Mouse (Mus musculus): ENCODE measurements around the gene Smad3. TPM values are rescaled to one million over a fixed set of nuclear protein-coding genes. Genes with fewer than 3 reads are reported as not detected.

Gene Smad3
- total and polyA plus RNA-seq, 3 experiments = 12.4 to 18.4 (median 13.0) TPM

GRCm38 (mm10) chr9:63722350-63722749 lies 35.4 kb downstream of the Smad3 start:
- Histone ChIP-seq H3K79me2 (replicated peaks; ENCODE audit: control insufficient read depth, insufficient read depth, low read length) (no peaks in the 10 kb centered on the region), H3K9ac (ENCODE audit: low read depth, low read length) (no peak overlapping the region), H3K4me3 (no peak overlapping the region), H3K36me3 (ENCODE audit: control insufficient read depth, insufficient read depth, low read length) (no peaks in the 10 kb centered on the region), H3K27me3 (ENCODE audit: control insufficient read depth, insufficient read depth, low read length) (no peaks in the 10 kb centered on the region), H3K27ac (no peak overlapping the region), H3K4me1 (ENCODE audit: control insufficient read depth, insufficient read depth, low read length) (peaks cover 37% of the 10 kb centered on the region)
- 96% methylated on average over 7 of the region's 7 CpGs for WGBS
- intact Hi-C loops (cut with DNase I) = no loop called here
- TF ChIP-seq EP300 (IDR thresholded peaks at IDR 0.05; ENCODE audit: insufficient read depth, low read depth, low read length) (no peak), POLR2A (IDR thresholded peaks at IDR 0.05; ENCODE audit: insufficient read depth, low read depth, low read length) (no peak), CTCF (IDR thresholded peaks at IDR 0.05) (no peak)
- no peak for DNase-seq

GRCm38 (mm10) chr9:63721573-63722275 lies 36.1 kb downstream of the Smad3 start:
- no peak overlapping the region for H3K9ac ChIP-seq (ENCODE audit: low read depth, low read length)
- intact Hi-C loops (cut with DNase I) = no loop called here

GRCm38 (mm10) chr9:63720715-63721114 lies 37.1 kb downstream of the Smad3 start:
- H3K27ac ChIP-seq = no peak overlapping the region
- H3K79me2 ChIP-seq (replicated peaks; ENCODE audit: control insufficient read depth, insufficient read depth, low read length) = no peaks in the 10 kb centered on the region
- H3K4me1 ChIP-seq (ENCODE audit: control insufficient read depth, insufficient read depth, low read length) = peaks cover 39% of the 10 kb centered on the region
- intact Hi-C loops (cut with DNase I) = no loop called here
- H3K4me3 ChIP-seq = no peak overlapping the region
- DNase-seq = no peak
- H3K9ac ChIP-seq (ENCODE audit: low read depth, low read length) = no peak overlapping the region
- no peaks in the 10 kb centered on the region for H3K27me3 ChIP-seq (ENCODE audit: control insufficient read depth, insufficient read depth, low read length)
- H3K36me3 ChIP-seq (ENCODE audit: control insufficient read depth, insufficient read depth, low read length) = no peaks in the 10 kb centered on the region
- 52% methylated on average over 6 of the region's 6 CpGs for WGBS
- TF ChIP-seq POLR2A (IDR thresholded peaks at IDR 0.05; ENCODE audit: insufficient read depth, low read depth, low read length) (no peak), CTCF (IDR thresholded peaks at IDR 0.05) (no peak), EP300 (IDR thresholded peaks at IDR 0.05; ENCODE audit: insufficient read depth, low read depth, low read length) (no peak)

More at GRCm38 (mm10) chr9:63721573-63722275, 36.1 kb downstream of the Smad3 start:
- peaks cover 40% of the 10 kb centered on the region for H3K4me1 ChIP-seq (ENCODE audit: control insufficient read depth, insufficient read depth, low read length)
- no peaks in the 10 kb centered on the region for H3K79me2 ChIP-seq (replicated peaks; ENCODE audit: control insufficient read depth, insufficient read depth, low read length)
- TF ChIP-seq EP300 (IDR thresholded peaks at IDR 0.05; ENCODE audit: insufficient read depth, low read depth, low read length) (no peak), CTCF (IDR thresholded peaks at IDR 0.05) (no peak), POLR2A (IDR thresholded peaks at IDR 0.05; ENCODE audit: insufficient read depth, low read depth, low read length) (no peak)
- no peak overlapping the region for H3K27ac ChIP-seq
- no peaks in the 10 kb centered on the region for H3K27me3 ChIP-seq (ENCODE audit: control insufficient read depth, insufficient read depth, low read length)
- 65% methylated on average over 9 of the region's 9 CpGs for WGBS
- no peak overlapping the region for H3K4me3 ChIP-seq
- DNase-seq = no peak
- H3K36me3 ChIP-seq (ENCODE audit: control insufficient read depth, insufficient read depth, low read length) = no peaks in the 10 kb centered on the region

- WGBS = 49% methylated on average over 16 of the region's 16 CpGs
- DNase-seq = no peak
- no peak overlapping the region for H3K4me3 ChIP-seq
- no peak overlapping the region for H3K27ac ChIP-seq
- no peaks in the 10 kb centered on the region for H3K79me2 ChIP-seq (replicated peaks; ENCODE audit: control insufficient read depth, insufficient read depth, low read length)
- intact Hi-C loops (cut with DNase I) = no loop called here
- H3K27me3 ChIP-seq (ENCODE audit: control insufficient read depth, insufficient read depth, low read length) = no peaks in the 10 kb centered on the region
- H3K36me3 ChIP-seq (ENCODE audit: control insufficient read depth, insufficient read depth, low read length) = no peaks in the 10 kb centered on the region
- TF ChIP-seq CTCF (IDR thresholded peaks at IDR 0.05) = no peak
- TF ChIP-seq EP300 (IDR thresholded peaks at IDR 0.05; ENCODE audit: insufficient read depth, low read depth, low read length) = no peak
- TF ChIP-seq POLR2A (IDR thresholded peaks at IDR 0.05; ENCODE audit: insufficient read depth, low read depth, low read length) = no peak
- H3K9ac ChIP-seq (ENCODE audit: low read depth, low read length) = no peak overlapping the region
- H3K4me1 ChIP-seq (ENCODE audit: control insufficient read depth, insufficient read depth, low read length) = peaks cover 39% of the 10 kb centered on the region
Measured at GRCm38 (mm10) chr9:63719770-63720440, 37.9 kb downstream of the Smad3 start.

DNA sequence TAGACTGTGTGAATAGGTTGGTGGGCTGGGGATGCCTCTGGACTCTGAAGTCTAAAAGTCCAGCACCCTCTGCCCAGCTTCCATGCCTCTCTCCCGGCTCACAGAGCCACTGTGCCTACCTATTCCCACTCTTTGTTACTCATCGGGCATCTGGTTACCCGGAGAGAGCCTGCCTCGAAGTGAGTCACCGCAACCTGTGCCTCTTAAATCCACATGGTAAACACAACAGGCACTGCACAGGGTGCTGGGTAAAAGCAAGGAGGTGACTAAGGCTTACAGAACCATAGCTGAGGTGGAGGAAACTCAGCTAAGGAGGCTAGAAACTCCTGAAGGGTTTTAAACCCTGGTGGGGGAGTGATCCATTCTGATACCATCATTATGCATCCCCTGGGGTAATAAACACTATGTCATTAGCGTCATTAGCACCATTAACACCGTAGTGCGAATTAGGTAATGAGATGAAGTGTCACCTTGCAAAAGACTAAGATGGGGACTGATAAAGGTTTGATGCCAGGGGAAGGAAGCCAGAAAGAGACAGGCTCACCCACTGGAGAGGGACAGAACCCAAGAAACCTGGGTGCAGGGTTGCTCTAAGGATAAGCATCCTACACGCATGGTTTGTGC lies 38.9 kb downstream of the Smad3 start:
- Histone ChIP-seq H3K27me3 (ENCODE audit: control insufficient read depth, insufficient read depth, low read length) (no peaks in the 10 kb centered on the region), H3K36me3 (ENCODE audit: control insufficient read depth, insufficient read depth, low read length) (no peaks in the 10 kb centered on the region), H3K4me1 (ENCODE audit: control insufficient read depth, insufficient read depth, low read length) (peaks cover 39% of the 10 kb centered on the region), H3K9ac (ENCODE audit: low read depth, low read length) (no peak overlapping the region), H3K4me3 (no peak overlapping the region), H3K27ac (no peak overlapping the region), H3K79me2 (replicated peaks; ENCODE audit: control insufficient read depth, insufficient read depth, low read length) (no peaks in the 10 kb centered on the region)
- intact Hi-C loops (cut with DNase I) = no loop called here
- no peak for DNase-seq
- WGBS = 95% methylated on average over 9 of the region's 9 CpGs
- no peak for TF ChIP-seq POLR2A (IDR thresholded peaks at IDR 0.05; ENCODE audit: insufficient read depth, low read depth, low read length)
- TF ChIP-seq CTCF (IDR thresholded peaks at IDR 0.05) = no peak
- no peak for TF ChIP-seq EP300 (IDR thresholded peaks at IDR 0.05; ENCODE audit: insufficient read depth, low read depth, low read length)

DNA sequence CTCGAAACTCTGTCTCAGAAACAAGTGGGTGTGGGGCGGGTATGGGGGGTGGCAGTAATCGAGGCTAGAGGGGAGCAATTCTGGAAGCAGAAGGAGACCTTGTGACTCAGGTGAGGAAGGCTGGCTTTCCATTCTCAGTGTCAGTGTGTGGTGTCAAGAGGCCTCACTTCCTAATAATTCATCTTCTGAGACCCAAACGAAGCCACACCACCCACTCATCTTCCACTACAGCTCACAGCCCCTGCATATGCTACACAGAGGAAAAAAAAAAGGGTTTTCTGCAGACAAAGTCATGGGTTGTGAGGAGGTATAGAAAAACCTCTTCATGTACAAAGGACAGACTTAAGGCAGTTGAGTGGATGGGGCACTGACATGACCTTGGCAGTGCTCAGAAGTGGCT lies 39.6 kb downstream of the Smad3 start:
- Histone ChIP-seq H3K4me1 (ENCODE audit: control insufficient read depth, insufficient read depth, low read length) (peaks cover 39% of the 10 kb centered on the region), H3K27ac (no peak overlapping the region), H3K27me3 (ENCODE audit: control insufficient read depth, insufficient read depth, low read length) (no peaks in the 10 kb centered on the region), H3K36me3 (ENCODE audit: control insufficient read depth, insufficient read depth, low read length) (no peaks in the 10 kb centered on the region), H3K9ac (ENCODE audit: low read depth, low read length) (no peak overlapping the region), H3K79me2 (replicated peaks; ENCODE audit: control insufficient read depth, insufficient read depth, low read length) (no peaks in the 10 kb centered on the region), H3K4me3 (no peak overlapping the region)
- no peak for TF ChIP-seq EP300 (IDR thresholded peaks at IDR 0.05; ENCODE audit: insufficient read depth, low read depth, low read length)
- TF ChIP-seq POLR2A (IDR thresholded peaks at IDR 0.05; ENCODE audit: insufficient read depth, low read depth, low read length) = no peak
- TF ChIP-seq CTCF (IDR thresholded peaks at IDR 0.05) = no peak
- no peak for DNase-seq
- WGBS = 90% methylated on average over 4 of the region's 4 CpGs
- intact Hi-C loops (cut with DNase I) = no loop called here

Data from heart, adult 2 months (tissue).